Mouse (Mus musculus) G1E (cell line): ENCODE data around the gene Gm49353.

ENCODE experiments used
- CTCF ChIP-seq: IDR thresholded peaks from 2 replicates; pipeline ENCODE4 v1.5.1; 2012; ENCODE audit warnings: low read depth, low read length, inconsistent platforms, mixed read lengths
- GATA1 ChIP-seq: IDR thresholded peaks from 2 replicates; pipeline ENCODE4 v1.6.1; 2012; ENCODE audit warnings: borderline replicate concordance, low read length, inconsistent platforms, mixed read lengths

- TF ChIP-seq GATA1: no peak
- no peak for TF ChIP-seq CTCF
Observed at GRCm38 (mm10) chr10:29176881-29177280, 21.9 kb upstream of the Gm49353 start.
